Mouse (Mus musculus): Measurements from ENCODE around the gene Elmo3. TPM values are rescaled to one million over a fixed set of nuclear protein-coding genes. Genes with fewer than 3 reads are reported as not detected.

Elmo3 gene
- polyA plus RNA-seq, 1 experiment from 2014 or later, result 2.4 TPM

- Histone ChIP-seq H3K36me3 (ENCODE audit: control insufficient read depth, insufficient read depth, low read length) (no peaks in the 10 kb centered on the region), H3K4me3 (ENCODE audit: low read depth, low read length) (peak within 1 kb of the TSS; percentile 67), H3K27me3 (ENCODE audit: control insufficient read depth, insufficient read depth, low read length) (peaks cover 78% of the 10 kb centered on the region), H3K4me1 (replicated peaks; ENCODE audit: control insufficient read depth, insufficient read depth, low read length) (peaks cover 20% of the 10 kb centered on the region), H3K9me3 (ENCODE audit: control insufficient read depth, low read length) (no peaks in the 10 kb centered on the region; the same call in 1 of the 2 replicates), H3K27ac (ENCODE audit: low read depth, low read length) (no peak within 1 kb of the TSS), H3K4me2 (ENCODE audit: low read depth, low read length, severe bottlenecking) (peak within 1 kb of the TSS; percentile 89), H3K9ac (ENCODE audit: low read length) (peak within 1 kb of the TSS; percentile 55)
- ATAC-seq (replicated peaks; ENCODE audit: low FRiP score), result peak; percentile 47
- WGBS, result 1% methylated on average over 54 of the region's 54 CpGs
- peak; percentile 81 for DNase-seq (ENCODE audit: low spot score)
Measured at GRCm38 (mm10) chr8:105264024-105264982, 41.1 kb upstream of the Elmo3 start, which contains the start of the genes Tradd and Fbxl8. Gene Tradd (minus strand): TSS chr8:105264609. Gene Fbxl8 (plus strand): TSS chr8:105264648.

GRCm38 (mm10) chr8:105265128-105265527 is 40.3 kb upstream of the Elmo3 start:
- Histone ChIP-seq H3K27me3 (ENCODE audit: control insufficient read depth, insufficient read depth, low read length) (peaks cover 79% of the 10 kb centered on the region), H3K36me3 (ENCODE audit: control insufficient read depth, insufficient read depth, low read length) (no peaks in the 10 kb centered on the region), H3K27ac (ENCODE audit: low read depth, low read length) (no peak overlapping the region), H3K4me3 (ENCODE audit: low read depth, low read length) (no peak overlapping the region), H3K9me3 (ENCODE audit: control insufficient read depth, low read length) (no peaks in the 10 kb centered on the region; the same call in 1 of the 2 replicates), H3K4me1 (replicated peaks; ENCODE audit: control insufficient read depth, insufficient read depth, low read length) (peaks cover 20% of the 10 kb centered on the region), H3K9ac (ENCODE audit: low read length) (no peak overlapping the region), H3K4me2 (ENCODE audit: low read depth, low read length, severe bottlenecking) (no peak overlapping the region)
- DNase-seq (ENCODE audit: low spot score), result peak; percentile 60
- ATAC-seq (replicated peaks; ENCODE audit: low FRiP score), result no peak
- WGBS, result 12% methylated on average over 10 of the region's 10 CpGs

- no peaks in the 10 kb centered on the region for H3K36me3 ChIP-seq (ENCODE audit: control insufficient read depth, insufficient read depth, low read length)
- no peak overlapping the region for H3K4me2 ChIP-seq (ENCODE audit: low read depth, low read length, severe bottlenecking)
- no peak for DNase-seq (ENCODE audit: low spot score)
- H3K9ac ChIP-seq (ENCODE audit: low read length), result no peak overlapping the region
- no peak overlapping the region for H3K4me3 ChIP-seq (ENCODE audit: low read depth, low read length)
- no peak for ATAC-seq (replicated peaks; ENCODE audit: low FRiP score)
- H3K27ac ChIP-seq (ENCODE audit: low read depth, low read length), result no peak overlapping the region
- no peaks in the 10 kb centered on the region; the same call in 1 of the 2 replicates for H3K9me3 ChIP-seq (ENCODE audit: control insufficient read depth, low read length)
- H3K27me3 ChIP-seq (ENCODE audit: control insufficient read depth, insufficient read depth, low read length), result peaks cover 82% of the 10 kb centered on the region
- 8% methylated on average over 13 of the region's 13 CpGs for WGBS
- H3K4me1 ChIP-seq (replicated peaks; ENCODE audit: control insufficient read depth, insufficient read depth, low read length), result peaks cover 22% of the 10 kb centered on the region
Measured at GRCm38 (mm10) chr8:105266775-105267174, 38.6 kb upstream of the Elmo3 start.

GRCm38 (mm10) chr8:105268342-105269074 is 36.9 kb upstream of the Elmo3 start:
- peaks cover 88% of the 10 kb centered on the region for H3K27me3 ChIP-seq (ENCODE audit: control insufficient read depth, insufficient read depth, low read length)
- peak; percentile 82 for DNase-seq (ENCODE audit: low spot score)
- no peaks in the 10 kb centered on the region; the same call in 1 of the 2 replicates for H3K9me3 ChIP-seq (ENCODE audit: control insufficient read depth, low read length)
- H3K4me3 ChIP-seq (ENCODE audit: low read depth, low read length), result peak overlapping the region; percentile 41
- under 1% methylated on average over 65 of the region's 65 CpGs for WGBS
- H3K27ac ChIP-seq (ENCODE audit: low read depth, low read length), result no peak overlapping the region
- ATAC-seq (replicated peaks; ENCODE audit: low FRiP score), result peak; percentile 67
- peak overlapping the region; percentile 71 for H3K4me2 ChIP-seq (ENCODE audit: low read depth, low read length, severe bottlenecking)
- H3K9ac ChIP-seq (ENCODE audit: low read length), result no peak overlapping the region; the same call in 1 of the 2 replicates
- H3K36me3 ChIP-seq (ENCODE audit: control insufficient read depth, insufficient read depth, low read length), result no peaks in the 10 kb centered on the region
- H3K4me1 ChIP-seq (replicated peaks; ENCODE audit: control insufficient read depth, insufficient read depth, low read length), result peaks cover 22% of the 10 kb centered on the region

GRCm38 (mm10) chr8:105269075-105269458 is 36.3 kb upstream of the Elmo3 start:
- H3K4me3 ChIP-seq (ENCODE audit: low read depth, low read length), result peak overlapping the region; percentile 41
- peaks cover 20% of the 10 kb centered on the region for H3K4me1 ChIP-seq (replicated peaks; ENCODE audit: control insufficient read depth, insufficient read depth, low read length)
- ATAC-seq (replicated peaks; ENCODE audit: low FRiP score), result peak; percentile 12; the same call in 1 of the 2 replicates
- H3K9me3 ChIP-seq (ENCODE audit: control insufficient read depth, low read length), result no peaks in the 10 kb centered on the region; the same call in 1 of the 2 replicates
- H3K36me3 ChIP-seq (ENCODE audit: control insufficient read depth, insufficient read depth, low read length), result no peaks in the 10 kb centered on the region
- 2% methylated on average over 10 of the region's 10 CpGs for WGBS
- H3K27me3 ChIP-seq (ENCODE audit: control insufficient read depth, insufficient read depth, low read length), result peaks cover 89% of the 10 kb centered on the region
- peak overlapping the region; percentile 71 for H3K4me2 ChIP-seq (ENCODE audit: low read depth, low read length, severe bottlenecking)
- peak overlapping the region; percentile 24; the same call in 1 of the 2 replicates for H3K9ac ChIP-seq (ENCODE audit: low read length)
- no peak overlapping the region for H3K27ac ChIP-seq (ENCODE audit: low read depth, low read length)
- peak; percentile 61 for DNase-seq (ENCODE audit: low spot score)

GRCm38 (mm10) chr8:105269461-105269947 is 35.9 kb upstream of the Elmo3 start, which contains the start of gene Hsf4:
Gene Hsf4 (plus strand): TSS chr8:105269801.
- DNase-seq (ENCODE audit: low spot score) (peak; percentile 67), ATAC-seq (replicated peaks; ENCODE audit: low FRiP score) (no peak)
- H3K4me1 ChIP-seq (replicated peaks; ENCODE audit: control insufficient read depth, insufficient read depth, low read length), result peaks cover 18% of the 10 kb centered on the region
- peaks cover 89% of the 10 kb centered on the region for H3K27me3 ChIP-seq (ENCODE audit: control insufficient read depth, insufficient read depth, low read length)
- peak within 1 kb of the TSS; percentile 41 for H3K4me3 ChIP-seq (ENCODE audit: low read depth, low read length)
- no peak within 1 kb of the TSS for H3K27ac ChIP-seq (ENCODE audit: low read depth, low read length)
- peak within 1 kb of the TSS; percentile 24; the same call in 1 of the 2 replicates for H3K9ac ChIP-seq (ENCODE audit: low read length)
- no peaks in the 10 kb centered on the region; the same call in 1 of the 2 replicates for H3K9me3 ChIP-seq (ENCODE audit: control insufficient read depth, low read length)
- H3K4me2 ChIP-seq (ENCODE audit: low read depth, low read length, severe bottlenecking), result peak within 1 kb of the TSS; percentile 71
- WGBS, result under 1% methylated on average over 41 of the region's 42 CpGs
- H3K36me3 ChIP-seq (ENCODE audit: control insufficient read depth, insufficient read depth, low read length), result no peaks in the 10 kb centered on the region

- peak overlapping the region; percentile 71; the same call in 1 of the 2 replicates for H3K4me2 ChIP-seq (ENCODE audit: low read depth, low read length, severe bottlenecking)
- H3K27me3 ChIP-seq (ENCODE audit: control insufficient read depth, insufficient read depth, low read length), result peaks cover 90% of the 10 kb centered on the region
- WGBS, result 1% methylated on average over 39 of the region's 39 CpGs
- peak overlapping the region; percentile 41 for H3K4me3 ChIP-seq (ENCODE audit: low read depth, low read length)
- DNase-seq (ENCODE audit: low spot score), result peak; percentile 65
- no peak overlapping the region for H3K27ac ChIP-seq (ENCODE audit: low read depth, low read length)
- no peaks in the 10 kb centered on the region; the same call in 1 of the 2 replicates for H3K9me3 ChIP-seq (ENCODE audit: control insufficient read depth, low read length)
- no peak overlapping the region for H3K9ac ChIP-seq (ENCODE audit: low read length)
- H3K4me1 ChIP-seq (replicated peaks; ENCODE audit: control insufficient read depth, insufficient read depth, low read length), result peaks cover 17% of the 10 kb centered on the region
- no peaks in the 10 kb centered on the region for H3K36me3 ChIP-seq (ENCODE audit: control insufficient read depth, insufficient read depth, low read length)
- ATAC-seq (replicated peaks; ENCODE audit: low FRiP score), result no peak
Measured at GRCm38 (mm10) chr8:105270101-105270915, 35.1 kb upstream of the Elmo3 start.

Data from forebrain, embryonic 11.5 days (tissue).